Mouse (Mus musculus) intestine, embryonic 15.5 days (tissue): Measurements from ENCODE around the gene AU040320. TPM values are rescaled to one million over a fixed set of nuclear protein-coding genes. Genes with fewer than 3 reads are reported as not detected.

ENCODE experiments used
- ATAC-seq: fragments of 200-750 bp; cut with Nextera tagmentation; 2 replicates; pipeline ENCODE4 v1.8.0; 2017; ENCODE audit warnings: moderate TSS enrichment, moderate library complexity
- H3K27ac ChIP-seq: fragments of 300-500 bp; sonication (generic); 2 replicates; pipeline ENCODE4 v1.5.1; 2015; ENCODE audit warnings: mild to moderate bottlenecking, inconsistent platforms
- H3K27me3 ChIP-seq: fragments of 300-500 bp; sonication (generic); replicated peaks from 2 replicates; pipeline ENCODE4 v1.6.1; 2015; ENCODE audit warnings: inconsistent platforms
- H3K36me3 ChIP-seq: fragments of 300-500 bp; sonication (generic); 2 replicates; pipeline ENCODE4 v1.6.1; 2015; ENCODE audit warnings: inconsistent platforms
- H3K4me1 ChIP-seq: fragments of 300-500 bp; sonication (generic); replicated peaks from 2 replicates; pipeline ENCODE4 v1.6.1; 2015; ENCODE audit warnings: inconsistent platforms
- H3K4me2 ChIP-seq: fragments of 300-500 bp; sonication (generic); replicated peaks from 2 replicates; pipeline ENCODE4 v1.6.1; 2015; ENCODE audit warnings: mild to moderate bottlenecking, inconsistent platforms
- H3K4me3 ChIP-seq: fragments of 300-500 bp; sonication (generic); replicated peaks from 2 replicates; pipeline ENCODE4 v1.5.1; 2015; ENCODE audit warnings: inconsistent platforms
- H3K9ac ChIP-seq: fragments of 300-500 bp; sonication (generic); 2 replicates; pipeline ENCODE4 v1.6.1; 2015; ENCODE audit warnings: inconsistent platforms
- H3K9me3 ChIP-seq: fragments of 300-500 bp; sonication (generic); 2 replicates; pipeline ENCODE4 v1.6.1; 2016; ENCODE audit warnings: inconsistent platforms
- WGBS: fragments of 180-500 bp; shearing (Covaris S2); methylation state at CpG from one replicate; pipeline ENCODE4 v1.1.7; 2015; 5-methylcytosine and 5-hydroxymethylcytosine counted together
- polyA plus RNA-seq: library from polyadenylated mRNA; unstranded; fragments of >200 nt; fragmentation: Nextera tagmentation; extraction: Ambion mirVana; gene quantifications from 2 replicates; pipeline ENCODE4 v1.2.1, GENCODE M21; 2015

AU040320 gene
- polyA plus RNA-seq, 1 experiment from 2014 or later = 30.4 TPM

- Histone ChIP-seq H3K27ac (no peak overlapping the region), H3K9me3 (no peaks in the 10 kb centered on the region), H3K4me2 (no peak overlapping the region), H3K36me3 (peaks cover 9% of the 10 kb centered on the region; the same call in 1 of the 2 replicates), H3K4me3 (no peak overlapping the region), H3K4me1 (no peaks in the 10 kb centered on the region), H3K9ac (no peak overlapping the region), H3K27me3 (no peaks in the 10 kb centered on the region)
- 91% methylated on average over 8 of the region's 8 CpGs for WGBS
- no peak for ATAC-seq
Observed at GRCm38 (mm10) chr4:126889879-126890278, 136.5 kb downstream of the AU040320 start.

Other genes with a start within 250 kb of the AU040320 start
- 0.97 and 1.1 TPM in 2 replicates for gene Ago4, start 220.1 kb upstream of the AU040320 start, polyA plus RNA-seq
- 30.0 and 33.0 TPM in 2 replicates for gene Clspn, start 196.6 kb upstream of the AU040320 start, polyA plus RNA-seq
- 1.8 and 2.2 TPM in 2 replicates for gene 5730409E04Rik, start 143.7 kb upstream of the AU040320 start, polyA plus RNA-seq
- 500 and 522 TPM in 2 replicates for gene Psmb2, start 75.9 kb upstream of the AU040320 start, polyA plus RNA-seq
- gene Tfap2e, start 17.3 kb upstream of the AU040320 start, polyA plus RNA-seq = not detected in 2 replicates
- gene Ncdn, start 106 bp upstream of the AU040320 start, polyA plus RNA-seq = 27.3 TPM in 2 replicates
- gene Zmym4, start 214.6 kb downstream of the AU040320 start, polyA plus RNA-seq = 15.1 and 15.2 TPM in 2 replicates